Mouse (Mus musculus): ENCODE data around the gene Olfr735. TPM values are rescaled to one million over a fixed set of nuclear protein-coding genes. Genes with fewer than 3 reads are reported as not detected.

Gene Olfr735
- total RNA-seq (2021), result not detected

- intact Hi-C loops (cut with DNase I), result no loop called here
- no peak for DNase-seq (ENCODE audit: extremely low spot score in 1 of 2, low spot score in 2 of 2)
These were observed at the start of gene Olfr735 for GRCm38 (mm10) chr14:50348796-50349195. Gene Olfr735, minus strand, starts transcription at chr14:50348872.

DNA sequence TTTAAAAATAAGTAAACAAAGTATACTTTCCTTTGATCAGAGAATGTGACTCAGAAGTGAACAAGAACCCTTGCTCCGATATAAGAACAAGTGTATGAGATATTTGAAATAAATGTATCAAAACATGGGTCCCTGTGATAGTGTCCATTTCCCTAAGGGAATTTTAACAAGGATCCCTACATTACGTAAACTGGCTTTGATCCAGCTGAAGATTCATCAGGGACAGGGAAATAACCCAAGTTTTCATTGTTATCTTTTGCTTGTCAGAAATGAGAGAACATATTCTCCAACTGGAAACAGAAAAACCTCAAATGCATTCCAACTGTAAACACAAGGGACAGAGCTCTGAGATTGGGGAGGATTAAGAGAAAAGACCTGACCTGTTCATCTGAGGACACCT lies 32.2 kb upstream of the Olfr735 start, which contains the start of gene Olfr736:
Gene Olfr736 (plus strand): TSS at position 301 of the 400 bp plus-strand sequence.
- intact Hi-C loops (cut with DNase I), result no loop called here
- no peak for DNase-seq (ENCODE audit: extremely low spot score in 1 of 2, low spot score in 2 of 2)

DNA sequence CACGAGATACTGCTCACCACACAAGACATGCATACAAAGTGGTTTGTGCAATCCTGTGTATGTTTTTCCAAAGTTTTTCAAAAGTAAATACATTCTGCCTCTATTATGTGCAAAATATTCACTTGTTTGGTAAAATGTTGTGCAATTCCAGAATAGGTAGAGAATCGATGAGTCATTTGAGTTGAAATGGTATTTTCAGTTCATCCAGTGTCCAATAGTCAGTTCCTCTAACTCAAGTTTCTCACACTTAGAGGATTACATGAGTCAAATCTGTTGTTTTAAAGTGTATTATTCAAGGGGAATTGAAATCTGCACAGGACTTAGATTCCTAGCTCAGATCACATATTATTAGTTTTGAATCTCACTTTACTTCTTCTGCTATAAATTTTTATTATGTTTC lies 14.9 kb upstream of the Olfr735 start:
- DNase-seq (ENCODE audit: extremely low spot score in 1 of 2, low spot score in 2 of 2), result no peak
- intact Hi-C loops (cut with DNase I), result no loop called here

DNA sequence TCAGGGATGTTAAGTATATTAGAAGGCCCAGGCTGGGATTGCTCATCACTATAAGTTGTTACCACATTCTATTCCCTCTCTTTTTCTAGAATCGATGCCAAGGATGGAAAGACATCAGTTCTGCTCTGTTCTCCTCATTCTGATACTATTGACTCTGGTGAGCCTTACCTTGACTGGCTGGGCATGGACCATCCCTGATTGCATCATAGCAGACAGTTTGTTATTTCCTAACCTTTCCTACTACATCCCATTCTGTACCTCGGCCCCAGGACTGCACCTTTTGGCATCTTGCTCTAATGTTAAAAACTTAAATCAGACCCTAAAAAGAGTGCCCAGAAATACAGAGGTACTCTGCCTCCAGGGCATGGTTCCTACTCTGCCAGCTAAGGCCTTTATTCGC lies 11.8 kb upstream of the Olfr735 start:
- DNase-seq (ENCODE audit: extremely low spot score in 1 of 2, low spot score in 2 of 2), result no peak
- intact Hi-C loops (cut with DNase I), result no loop called here

- intact Hi-C loops (cut with DNase I), result no loop called here
- no peak for DNase-seq (ENCODE audit: extremely low spot score in 1 of 2, low spot score in 2 of 2)
These were observed 8.9 kb upstream of the Olfr735 start, which contains the start of gene Tlr11 for GRCm38 (mm10) chr14:50357593-50357992. Gene Tlr11, plus strand, starts transcription at chr14:50357914.

DNA sequence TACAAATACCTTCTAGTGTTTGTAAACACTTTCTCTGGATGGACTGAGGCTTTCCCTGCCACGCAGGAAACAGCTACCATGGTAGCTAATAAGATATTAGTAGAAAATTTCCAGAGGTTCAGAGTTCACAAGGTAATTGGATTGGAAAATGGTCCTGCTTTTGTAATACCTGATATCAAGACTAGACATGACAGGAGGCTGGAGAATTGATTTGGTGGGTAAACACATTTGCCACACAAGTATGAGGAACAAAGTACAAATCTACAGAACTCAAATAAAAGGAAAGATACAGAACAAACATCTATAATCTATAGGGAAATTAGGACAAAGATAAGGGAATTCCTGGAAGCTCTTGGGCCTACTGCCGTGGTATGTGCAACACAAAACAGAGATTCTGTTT lies 8.1 kb upstream of the Olfr735 start:
- no peak for DNase-seq (ENCODE audit: extremely low spot score in 1 of 2, low spot score in 2 of 2)
- intact Hi-C loops (cut with DNase I), result no loop called here

GRCm38 (mm10) chr14:50352438-50352837 lies 3.8 kb upstream of the Olfr735 start:
- no peak for DNase-seq (ENCODE audit: extremely low spot score in 1 of 2, low spot score in 2 of 2)
- intact Hi-C loops (cut with DNase I), result no loop called here

DNA sequence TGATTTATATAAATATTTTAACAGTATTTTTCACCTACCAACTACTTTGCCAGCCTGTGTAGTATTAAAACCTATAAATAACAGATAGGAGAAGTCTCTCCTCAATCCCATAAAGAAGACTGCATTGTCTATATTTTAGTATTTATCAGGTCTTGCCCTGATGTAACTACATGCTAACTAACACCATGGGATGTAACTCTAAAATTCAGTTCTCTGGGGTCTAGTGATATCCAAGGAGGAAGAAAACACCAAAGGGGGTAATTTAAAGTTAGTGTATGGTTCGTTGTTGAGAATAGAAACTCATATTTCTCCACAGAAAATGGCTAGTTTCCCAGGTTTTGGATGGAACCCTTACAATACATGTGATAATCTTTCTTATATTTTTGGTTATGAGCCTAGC lies 22.0 kb downstream of the Olfr735 start, which contains the start of gene Olfr734:
Gene Olfr734 (minus strand): TSS at position 101 of the 400 bp plus-strand sequence.
- no peak for DNase-seq (ENCODE audit: extremely low spot score in 1 of 2, low spot score in 2 of 2)
- intact Hi-C loops (cut with DNase I), result no loop called here

- no peak for DNase-seq (ENCODE audit: extremely low spot score in 1 of 2, low spot score in 2 of 2)
These were observed 47.2 kb downstream of the Olfr735 start, which contains the start of gene Olfr733 for GRCm38 (mm10) chr14:50301422-50301821. Gene Olfr733, minus strand, starts transcription at chr14:50301522.

More at GRCm38 (mm10) chr14:50301422-50301821, 47.2 kb downstream of the Olfr735 start, which contains the start of gene Olfr733:
- intact Hi-C loops (cut with DNase I), result no loop called here

Other genes with a start within 250 kb of the Olfr735 start
- not detected for gene Olfr727, start 225.7 kb downstream of the Olfr735 start, total RNA-seq (2021)
- gene Olfr728, start 206.2 kb downstream of the Olfr735 start, total RNA-seq (2021), result not detected
- not detected for gene Olfr729, start 196.0 kb downstream of the Olfr735 start, total RNA-seq (2021)
- gene Olfr730, start 160.7 kb downstream of the Olfr735 start, total RNA-seq (2021), result not detected
- gene Olfr731, start 107.0 kb downstream of the Olfr735 start, total RNA-seq (2021), result not detected
- not detected for gene Olfr732, start 64.7 kb downstream of the Olfr735 start, total RNA-seq (2021)
- not detected for gene Olfr733, start 47.4 kb downstream of the Olfr735 start, total RNA-seq (2021)
- not detected for gene Olfr734, start 22.1 kb downstream of the Olfr735 start, total RNA-seq (2021)
- gene Tlr11, start 9.0 kb upstream of the Olfr735 start, total RNA-seq (2021), result not detected
- gene Olfr736, start 32.3 kb upstream of the Olfr735 start, total RNA-seq (2021), result not detected
- not detected for gene Olfr738, start 58.7 kb upstream of the Olfr735 start, total RNA-seq (2021)
- not detected for gene Olfr739, start 69.8 kb upstream of the Olfr735 start, total RNA-seq (2021)
- not detected for gene Olfr740, start 96.7 kb upstream of the Olfr735 start, total RNA-seq (2021)
- not detected for gene Olfr741, start 123.9 kb upstream of the Olfr735 start, total RNA-seq (2021)
- gene Olfr742, start 154.7 kb upstream of the Olfr735 start, total RNA-seq (2021), result not detected
- gene Olfr743, start 173.0 kb upstream of the Olfr735 start, total RNA-seq (2021), result not detected